Mouse (Mus musculus): ENCODE results near the gene Glod4. TPM values are rescaled to one million over a fixed set of nuclear protein-coding genes. Genes with fewer than 3 reads are reported as not detected.

Glod4 gene
- polyA plus RNA-seq (2015; fragmentation: Nextera tagmentation; extraction: Ambion mirVana) = 121 and 124 TPM in 2 replicates

DNA sequence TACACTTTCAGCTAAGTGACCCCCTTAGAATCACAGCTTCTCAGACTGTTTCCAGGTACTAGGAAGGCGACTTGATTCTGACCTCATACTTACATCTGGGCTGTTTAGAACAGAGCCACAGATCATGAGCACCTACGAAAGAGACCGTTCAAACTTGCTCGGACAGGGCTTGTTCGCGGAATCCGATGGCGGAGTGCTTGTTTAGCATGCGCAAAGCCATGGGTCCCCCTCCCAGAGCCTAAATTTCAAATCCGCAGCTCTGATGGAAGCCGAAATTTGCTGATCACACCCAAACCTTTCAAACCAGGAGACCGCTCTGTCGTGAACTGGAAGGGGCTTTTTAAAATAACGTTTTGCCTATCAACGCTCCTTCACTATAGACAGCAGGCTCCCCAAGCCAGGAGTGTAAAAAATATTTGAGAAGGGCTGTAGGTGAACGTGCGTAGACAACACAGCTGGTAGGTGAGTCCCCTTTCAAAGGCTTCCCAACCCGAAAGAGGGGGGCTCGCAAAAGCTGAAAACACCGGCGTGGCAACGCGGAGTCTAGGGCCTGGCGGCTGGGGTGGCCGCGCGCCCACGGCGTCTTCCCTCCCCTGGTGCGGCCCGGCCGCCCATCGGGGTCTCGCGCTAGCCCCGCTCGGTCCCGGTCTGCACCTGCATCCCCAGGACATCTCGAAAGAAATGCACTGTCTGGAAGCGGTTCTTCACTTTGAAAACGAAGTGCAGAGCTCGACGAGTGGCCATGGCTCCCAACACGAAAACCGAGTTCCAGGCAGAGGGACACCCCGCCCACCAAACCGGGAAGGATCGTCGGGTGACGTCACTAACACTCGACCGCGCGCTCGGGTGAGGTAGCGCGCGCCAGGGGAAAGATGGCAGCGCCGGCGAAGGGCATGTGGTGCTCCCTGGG is at the start of gene Glod4, which contains the start of gene Mrm3:
TSS of gene Glod4 (minus strand) at position 825 of the 910 bp plus-strand sequence.
TSS of gene Mrm3 (plus strand) at position 815 of the 910 bp plus-strand sequence.
- Histone ChIP-seq H3K27ac (peak within 1 kb of the TSS; percentile 87), H3K27me3 (no peaks in the 10 kb centered on the region), H3K9ac (peak within 1 kb of the TSS; percentile 85), H3K4me3 (peak within 1 kb of the TSS; percentile 87), H3K4me1 (replicated peaks) (peaks cover 31% of the 10 kb centered on the region), H3K9me3 (no peaks in the 10 kb centered on the region), H3K36me3 (peaks cover 22% of the 10 kb centered on the region), H3K4me2 (peak within 1 kb of the TSS; percentile 79)
- WGBS = under 1% methylated on average over 61 of the region's 61 CpGs
- peak; percentile 90 for ATAC-seq (ENCODE audit: low FRiP score)

DNA sequence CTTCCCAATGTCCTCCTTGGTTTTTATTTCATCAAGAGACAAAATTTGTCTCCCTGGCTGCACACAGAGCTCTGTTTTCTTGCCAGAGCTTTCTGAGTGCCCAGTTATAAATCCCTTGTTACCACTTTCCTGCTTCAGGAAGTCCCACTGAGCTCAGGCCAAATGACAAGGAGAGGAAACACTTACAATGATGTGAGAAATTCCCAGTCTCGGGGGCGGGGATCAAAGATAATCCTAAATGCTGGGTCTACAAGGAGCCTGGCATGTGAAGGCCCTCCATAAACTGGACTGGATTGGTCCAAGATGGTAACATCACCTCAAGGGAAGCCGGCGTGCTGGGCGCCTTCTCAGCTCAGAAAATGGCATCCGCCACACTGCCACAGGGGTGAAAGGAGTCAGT is 49.3 kb upstream of the Glod4 start:
- Histone ChIP-seq H3K27me3 (no peaks in the 10 kb centered on the region), H3K4me1 (replicated peaks) (peaks cover 88% of the 10 kb centered on the region), H3K4me2 (no peak overlapping the region), H3K9me3 (no peaks in the 10 kb centered on the region), H3K36me3 (no peaks in the 10 kb centered on the region; the same call in 1 of the 2 replicates), H3K27ac (peak overlapping the region; percentile 82), H3K9ac (no peak overlapping the region), H3K4me3 (no peak overlapping the region)
- WGBS = 85% methylated on average over 6 of the region's 6 CpGs
- ATAC-seq (ENCODE audit: low FRiP score) = no peak

DNA sequence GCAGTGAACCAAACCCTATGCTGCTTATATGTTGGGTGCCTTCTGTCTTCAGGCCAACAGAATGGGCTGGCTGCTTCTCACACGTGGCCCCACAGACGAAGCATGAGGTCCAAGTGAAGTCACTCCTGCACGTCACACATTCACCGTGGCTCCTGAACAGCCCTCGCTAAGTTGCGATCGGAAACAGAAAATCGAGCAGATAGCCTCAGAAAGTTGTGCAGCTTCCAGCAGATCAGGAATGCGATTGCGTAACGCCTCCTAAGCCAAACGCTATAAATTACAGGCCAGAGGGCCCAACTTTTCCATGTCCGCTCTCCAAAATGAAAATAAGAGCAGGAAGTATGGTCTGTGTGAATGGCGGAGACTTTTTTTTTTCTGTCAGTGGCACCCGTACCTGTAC is 48.9 kb upstream of the Glod4 start:
- H3K4me2 ChIP-seq = no peak overlapping the region
- peaks cover 91% of the 10 kb centered on the region for H3K4me1 ChIP-seq (replicated peaks)

GRCm38 (mm10) chr11:76291960-76292359 is 48.4 kb upstream of the Glod4 start:
- WGBS = 76% methylated on average over 4 of the region's 4 CpGs
- no peak for ATAC-seq (ENCODE audit: low FRiP score)
- no peaks in the 10 kb centered on the region for H3K27me3 ChIP-seq
- peaks cover 91% of the 10 kb centered on the region for H3K4me1 ChIP-seq (replicated peaks)
- no peaks in the 10 kb centered on the region for H3K9me3 ChIP-seq
- H3K9ac ChIP-seq = no peak overlapping the region
- no peaks in the 10 kb centered on the region; the same call in 1 of the 2 replicates for H3K36me3 ChIP-seq
- no peak overlapping the region for H3K4me3 ChIP-seq
- no peak overlapping the region for H3K4me2 ChIP-seq
- peak overlapping the region; percentile 82 for H3K27ac ChIP-seq

More for the DNA sequence above, 48.9 kb upstream of the Glod4 start:
- H3K4me3 ChIP-seq = no peak overlapping the region
- H3K27me3 ChIP-seq = no peaks in the 10 kb centered on the region
- H3K36me3 ChIP-seq = no peaks in the 10 kb centered on the region; the same call in 1 of the 2 replicates
- H3K27ac ChIP-seq = peak overlapping the region; percentile 82
- WGBS = 85% methylated on average over 15 of the region's 15 CpGs
- H3K9me3 ChIP-seq = no peaks in the 10 kb centered on the region
- no peak overlapping the region for H3K9ac ChIP-seq
- no peak for ATAC-seq (ENCODE audit: low FRiP score)

- 13% methylated on average over 11 of the region's 11 CpGs for WGBS
- Histone ChIP-seq H3K4me2 (peak overlapping the region; percentile 8; the same call in 1 of the 2 replicates), H3K9ac (peak overlapping the region; percentile 46)
These were observed 46.8 kb upstream of the Glod4 start for GRCm38 (mm10) chr11:76290367-76290766.

GRCm38 (mm10) chr11:76288645-76289044 is 45.1 kb upstream of the Glod4 start:
- no peaks in the 10 kb centered on the region for H3K27me3 ChIP-seq
- H3K4me3 ChIP-seq = no peak overlapping the region
- H3K4me1 ChIP-seq (replicated peaks) = peaks cover 74% of the 10 kb centered on the region
- H3K36me3 ChIP-seq = peaks cover under 1% of the 10 kb centered on the region
- peak overlapping the region; percentile 24; the same call in 1 of the 2 replicates for H3K9ac ChIP-seq
- 78% methylated on average over 6 of the region's 6 CpGs for WGBS
- ATAC-seq (ENCODE audit: low FRiP score) = no peak
- no peak overlapping the region for H3K4me2 ChIP-seq
- H3K9me3 ChIP-seq = 0 out of 2 replicates have a peak, but pooled peaks cover under 1% of the 10 kb centered on the region
- H3K27ac ChIP-seq = peak overlapping the region; percentile 90

More at GRCm38 (mm10) chr11:76290367-76290766, 46.8 kb upstream of the Glod4 start:
- Histone ChIP-seq H3K4me3 (no peak overlapping the region), H3K27me3 (no peaks in the 10 kb centered on the region), H3K9me3 (no peaks in the 10 kb centered on the region), H3K4me1 (replicated peaks) (peaks cover 85% of the 10 kb centered on the region), H3K36me3 (no peaks in the 10 kb centered on the region; the same call in 1 of the 2 replicates), H3K27ac (peak overlapping the region; percentile 90)
- peak; percentile 58 for ATAC-seq (ENCODE audit: low FRiP score)

DNA sequence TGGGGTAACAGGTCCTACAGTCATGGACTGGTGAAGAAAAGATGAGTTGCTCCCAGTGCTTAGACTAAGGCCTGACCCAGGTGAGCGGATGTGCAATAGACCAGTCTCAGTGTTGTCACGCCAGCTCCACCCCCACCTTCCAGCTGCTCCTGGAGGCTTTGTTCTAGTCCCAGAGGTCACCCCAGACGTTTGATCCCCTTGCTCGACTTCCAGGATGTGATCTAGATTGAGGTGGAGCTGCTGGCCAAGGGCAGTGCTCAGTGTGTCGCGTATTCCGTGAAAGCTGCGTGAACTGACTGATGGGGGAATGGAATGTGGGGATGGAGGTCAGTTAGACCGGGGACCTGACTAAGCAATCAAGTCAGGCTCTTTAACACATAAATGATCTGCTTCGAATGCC is 43.8 kb upstream of the Glod4 start:
- 34% methylated on average over 10 of the region's 10 CpGs for WGBS
- Histone ChIP-seq H3K4me1 (replicated peaks) (peaks cover 60% of the 10 kb centered on the region), H3K27ac (no peak overlapping the region), H3K27me3 (no peaks in the 10 kb centered on the region), H3K4me2 (no peak overlapping the region), H3K9me3 (0 out of 2 replicates have a peak, but pooled peaks cover 2% of the 10 kb centered on the region), H3K4me3 (no peak overlapping the region), H3K36me3 (peaks cover 4% of the 10 kb centered on the region), H3K9ac (no peak overlapping the region)
- no peak for ATAC-seq (ENCODE audit: low FRiP score)

DNA sequence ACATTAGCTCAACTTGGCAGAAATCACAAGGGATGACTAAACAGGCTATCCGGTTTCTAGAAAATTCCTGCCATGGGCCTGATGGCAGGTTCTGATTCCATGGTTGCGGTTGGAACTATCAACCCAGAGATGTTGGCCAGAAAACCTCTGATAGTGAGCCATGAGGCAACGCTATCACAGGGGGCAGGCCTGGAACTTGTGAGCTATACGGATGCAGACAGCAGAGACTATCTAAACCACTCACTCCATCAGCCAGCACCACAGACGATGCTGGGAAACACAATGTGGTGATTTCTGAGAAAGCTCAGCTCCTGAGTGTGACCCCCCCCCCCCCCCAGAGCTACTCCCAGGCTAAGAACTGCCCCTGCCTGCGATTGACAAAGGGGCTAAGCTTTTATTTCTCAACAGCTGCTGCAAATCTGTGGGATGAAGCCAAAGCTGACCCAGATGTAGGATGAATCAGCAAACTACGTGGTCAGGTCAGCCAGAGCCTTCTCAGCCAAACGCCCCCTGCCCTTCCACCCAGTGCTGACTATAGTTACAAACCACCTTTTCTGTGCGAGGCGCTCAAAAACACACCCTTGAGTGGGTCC is 43.1 kb upstream of the Glod4 start:
- Histone ChIP-seq H3K9ac (no peak overlapping the region), H3K36me3 (peaks cover 4% of the 10 kb centered on the region), H3K27ac (no peak overlapping the region), H3K27me3 (no peaks in the 10 kb centered on the region), H3K4me3 (no peak overlapping the region), H3K9me3 (0 out of 2 replicates have a peak, but pooled peaks cover 2% of the 10 kb centered on the region), H3K4me2 (no peak overlapping the region), H3K4me1 (replicated peaks) (peaks cover 54% of the 10 kb centered on the region)
- 72% methylated on average over 10 of the region's 10 CpGs for WGBS
- no peak for ATAC-seq (ENCODE audit: low FRiP score)

DNA sequence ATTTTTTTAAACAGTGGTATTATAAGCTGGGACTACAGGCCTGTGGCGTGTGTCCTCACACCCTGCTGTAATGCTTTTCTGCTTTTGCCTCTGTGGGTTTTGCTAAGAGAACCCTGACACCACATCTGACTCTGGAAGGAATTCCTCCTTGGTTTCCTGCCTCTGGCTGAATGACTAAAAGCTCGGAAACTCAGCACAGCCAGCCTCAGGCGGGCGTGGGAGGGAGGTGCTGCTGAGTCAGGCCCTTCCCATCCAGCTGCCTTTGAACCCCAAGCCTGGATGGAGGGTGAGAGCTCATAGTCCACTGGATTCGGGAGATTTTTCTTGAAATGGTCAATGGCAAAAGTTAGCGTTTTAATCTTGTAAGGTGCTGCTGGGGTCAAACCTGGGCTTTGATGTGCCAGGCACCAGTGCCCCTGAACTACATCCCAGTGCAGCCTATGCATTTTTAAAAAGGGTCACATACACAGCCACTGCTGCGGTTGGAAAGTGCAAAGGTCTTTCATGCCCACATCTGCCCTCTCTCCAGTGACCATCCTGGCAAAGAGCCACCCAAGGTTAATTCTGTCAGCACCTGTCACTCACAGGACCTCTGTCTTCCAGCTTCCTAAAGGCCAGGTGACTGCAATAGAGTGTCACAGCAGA is 42.0 kb upstream of the Glod4 start:
- 65% methylated on average over 7 of the region's 7 CpGs for whole genome bisulfite sequencing
- Histone ChIP-seq H3K4me2 (no peak overlapping the region), H3K4me1 (replicated peaks) (peaks cover 47% of the 10 kb centered on the region), H3K27me3 (no peaks in the 10 kb centered on the region), H3K27ac (peak overlapping the region; percentile 5; the same call in 1 of the 2 replicates), H3K9me3 (0 out of 2 replicates have a peak, but pooled peaks cover 2% of the 10 kb centered on the region), H3K4me3 (no peak overlapping the region), H3K9ac (0 out of 2 replicates have a peak overlapping the region, but pooled peaks have one; percentile 2), H3K36me3 (peaks cover 4% of the 10 kb centered on the region)
- no peak for ATAC-seq (ENCODE audit: low FRiP score)

GRCm38 (mm10) chr11:76283841-76284240 is 40.3 kb upstream of the Glod4 start:
- Histone ChIP-seq H3K27me3 (no peaks in the 10 kb centered on the region), H3K9ac (no peak overlapping the region), H3K4me3 (no peak overlapping the region), H3K4me2 (no peak overlapping the region), H3K36me3 (peaks cover 4% of the 10 kb centered on the region), H3K4me1 (replicated peaks) (peaks cover 44% of the 10 kb centered on the region), H3K9me3 (0 out of 2 replicates have a peak, but pooled peaks cover 2% of the 10 kb centered on the region), H3K27ac (no peak overlapping the region)
- ATAC-seq (ENCODE audit: low FRiP score) = no peak
- 94% methylated on average over 6 of the region's 6 CpGs for WGBS

- peak overlapping the region; percentile 40; the same call in 1 of the 2 replicates for H3K27ac ChIP-seq
- H3K4me2 ChIP-seq = no peak overlapping the region
- peaks cover 20% of the 10 kb centered on the region for H3K4me1 ChIP-seq (replicated peaks)
These were observed 36.4 kb upstream of the Glod4 start for GRCm38 (mm10) chr11:76279971-76280370.

More at GRCm38 (mm10) chr11:76279971-76280370, 36.4 kb upstream of the Glod4 start:
- Histone ChIP-seq H3K9me3 (0 out of 2 replicates have a peak, but pooled peaks cover 2% of the 10 kb centered on the region), H3K9ac (no peak overlapping the region), H3K27me3 (no peaks in the 10 kb centered on the region), H3K4me3 (no peak overlapping the region), H3K36me3 (peaks cover 10% of the 10 kb centered on the region)
- ATAC-seq (ENCODE audit: low FRiP score) = no peak
- WGBS = 80% methylated on average over 2 of the region's 2 CpGs
